Mouse (Mus musculus) retina, adult 2 months (tissue): Measurements from ENCODE around the gene Primpol.
A peak's percentile ranks its signal among the peaks of the same experiment; 100 is the strongest.

Source experiments
- DNase-seq: peaks from one replicate; pipeline ENCODE4 v3.0.0-alpha.2; 2012; ENCODE audit warnings: low read depth, low spot score

The Primpol gene

GRCm38 (mm10) chr8:46616879-46617689 is at the start of gene Primpol, which contains the start of gene Casp3:
Gene Primpol (minus strand): TSS chr8:46617212.
Gene Casp3 (plus strand): TSS chr8:46617291.
- DNase-seq = peak; percentile 88

DNA sequence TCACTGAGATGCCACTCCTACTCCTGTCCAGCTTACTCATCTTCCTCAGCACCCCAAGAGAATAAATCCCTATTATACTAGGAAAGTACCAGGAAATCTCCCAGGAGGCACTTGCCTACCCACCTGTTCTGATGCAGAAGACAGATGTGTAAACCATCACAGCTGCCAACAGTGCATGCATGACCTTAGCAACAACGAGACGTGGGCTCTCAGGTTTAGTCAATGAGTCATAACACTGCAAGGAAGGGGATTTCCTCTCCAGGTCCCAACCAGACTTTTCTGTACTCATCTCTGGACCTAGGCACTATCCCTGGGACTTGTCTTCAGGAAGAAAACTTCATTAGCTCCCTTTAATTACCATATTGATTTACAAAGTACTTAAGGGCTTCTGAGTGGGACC is 38.9 kb upstream of the Primpol start:
- no peak for DNase-seq

- DNase-seq = no peak
These were observed 34.9 kb upstream of the Primpol start for GRCm38 (mm10) chr8:46651872-46652271.

GRCm38 (mm10) chr8:46648421-46648820 is 31.4 kb upstream of the Primpol start:
- no peak for DNase-seq

GRCm38 (mm10) chr8:46641272-46641671 is 24.3 kb upstream of the Primpol start:
- DNase-seq = no peak

GRCm38 (mm10) chr8:46639852-46640251 is 22.8 kb upstream of the Primpol start:
- no peak for DNase-seq

DNA sequence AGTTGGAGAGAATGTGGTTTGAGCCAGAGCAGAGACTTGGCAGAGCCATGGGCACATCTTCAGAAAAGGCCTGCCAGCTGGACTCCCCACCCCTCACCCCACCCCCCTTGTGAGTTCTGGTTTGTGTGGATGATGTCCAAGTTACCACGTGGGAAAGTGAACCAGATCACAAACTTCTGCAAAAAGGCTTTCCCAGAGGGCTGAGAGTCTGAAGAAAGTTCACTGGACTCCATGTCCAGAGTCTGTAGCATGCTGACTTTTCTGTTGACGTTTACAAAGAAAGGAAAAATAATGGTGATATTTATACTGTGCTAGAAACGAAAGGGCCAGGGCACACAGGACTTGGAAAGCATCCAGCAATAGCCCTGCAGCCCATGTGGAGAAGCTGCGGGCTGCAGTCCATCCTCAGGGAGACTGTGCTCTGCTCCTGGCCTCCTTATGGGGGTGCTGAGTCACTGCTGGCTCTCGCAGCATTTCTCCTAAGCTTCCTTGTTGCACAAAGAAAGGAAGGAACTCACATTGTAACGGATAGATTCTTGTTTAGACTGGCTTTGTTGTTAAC is 22.1 kb upstream of the Primpol start:
- no peak for DNase-seq

GRCm38 (mm10) chr8:46630932-46631331 is 13.9 kb upstream of the Primpol start:
- DNase-seq = no peak

- DNase-seq = no peak
These were observed 13.4 kb upstream of the Primpol start for GRCm38 (mm10) chr8:46630422-46630821.

GRCm38 (mm10) chr8:46628645-46629044 is 11.6 kb upstream of the Primpol start:
- no peak for DNase-seq

DNA sequence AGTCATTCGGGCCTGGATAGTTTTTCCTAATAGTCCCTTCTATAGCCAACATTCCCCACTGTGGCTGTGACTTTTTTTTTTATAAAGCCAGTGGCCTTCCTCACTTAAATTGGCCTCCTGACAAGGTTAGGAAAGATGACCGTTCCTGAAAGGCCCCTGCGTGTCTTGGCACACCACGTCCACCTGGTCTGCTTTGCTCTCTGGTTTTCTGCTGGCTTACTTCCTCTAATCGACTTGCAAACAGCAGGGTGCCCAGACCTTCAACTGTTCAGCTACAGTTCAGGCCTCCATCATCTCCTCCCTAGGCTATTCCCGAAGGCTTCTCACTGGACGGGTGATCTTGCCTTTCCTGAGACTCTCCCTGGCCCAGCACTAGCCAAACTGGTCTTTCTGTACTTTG is 10.9 kb upstream of the Primpol start:
- no peak for DNase-seq

- DNase-seq = no peak
These were observed 9.6 kb upstream of the Primpol start for GRCm38 (mm10) chr8:46626642-46627041.

DNA sequence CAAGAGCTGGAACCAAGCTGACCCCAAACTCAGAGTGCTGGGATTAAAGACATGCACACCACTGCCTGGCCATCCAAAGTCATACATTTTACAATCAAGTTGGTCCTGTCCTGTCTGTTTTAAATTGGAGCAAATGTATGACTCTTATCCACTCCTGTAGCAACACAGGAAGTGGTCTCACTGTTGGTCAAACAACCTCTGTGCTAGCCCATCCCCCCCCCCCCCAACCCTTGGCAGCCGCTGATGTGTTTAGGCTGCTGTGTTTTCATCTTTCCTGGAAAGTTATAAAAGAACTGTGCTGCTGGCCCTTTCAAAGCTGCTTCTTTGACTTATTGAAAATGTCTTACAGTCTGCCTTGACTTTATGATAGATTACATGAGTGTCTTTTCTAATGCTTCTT is 8.2 kb upstream of the Primpol start:
- DNase-seq = no peak

GRCm38 (mm10) chr8:46622446-46623270 is 5.6 kb upstream of the Primpol start:
- no peak for DNase-seq

DNA sequence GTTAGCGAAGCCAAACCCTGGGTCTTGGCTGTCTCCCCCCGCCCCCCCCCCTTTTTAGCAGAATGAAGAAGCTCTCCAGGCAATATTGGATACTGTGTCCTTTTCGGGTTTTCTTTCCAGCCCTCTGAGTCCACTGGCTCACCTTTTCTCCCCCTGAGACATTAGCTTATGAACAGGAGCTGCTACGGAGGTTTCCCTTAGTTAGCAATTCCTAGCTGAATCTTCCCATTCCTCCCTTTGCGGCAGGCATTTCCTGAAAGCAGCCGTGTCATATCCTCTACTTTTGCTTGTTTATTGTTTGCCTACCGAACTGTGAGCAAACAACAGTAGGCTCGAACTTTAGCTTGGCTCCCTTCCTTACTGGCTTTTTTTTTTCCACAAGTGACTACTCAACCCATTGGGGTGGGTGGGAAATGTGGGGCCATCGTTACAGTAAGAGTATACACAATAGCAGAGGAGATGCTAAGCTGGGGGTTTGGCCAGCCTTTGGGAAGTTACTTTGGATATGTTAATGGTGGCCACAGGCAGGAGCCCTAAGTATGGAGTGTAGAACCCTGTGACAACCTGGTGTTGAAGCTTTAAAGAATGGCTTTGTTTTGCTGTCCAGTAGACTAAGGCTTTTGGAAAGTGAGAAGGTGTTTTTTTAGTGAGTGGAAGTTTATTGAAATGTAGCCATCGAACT is 1.8 kb upstream of the Primpol start:
- no peak for DNase-seq

DNA sequence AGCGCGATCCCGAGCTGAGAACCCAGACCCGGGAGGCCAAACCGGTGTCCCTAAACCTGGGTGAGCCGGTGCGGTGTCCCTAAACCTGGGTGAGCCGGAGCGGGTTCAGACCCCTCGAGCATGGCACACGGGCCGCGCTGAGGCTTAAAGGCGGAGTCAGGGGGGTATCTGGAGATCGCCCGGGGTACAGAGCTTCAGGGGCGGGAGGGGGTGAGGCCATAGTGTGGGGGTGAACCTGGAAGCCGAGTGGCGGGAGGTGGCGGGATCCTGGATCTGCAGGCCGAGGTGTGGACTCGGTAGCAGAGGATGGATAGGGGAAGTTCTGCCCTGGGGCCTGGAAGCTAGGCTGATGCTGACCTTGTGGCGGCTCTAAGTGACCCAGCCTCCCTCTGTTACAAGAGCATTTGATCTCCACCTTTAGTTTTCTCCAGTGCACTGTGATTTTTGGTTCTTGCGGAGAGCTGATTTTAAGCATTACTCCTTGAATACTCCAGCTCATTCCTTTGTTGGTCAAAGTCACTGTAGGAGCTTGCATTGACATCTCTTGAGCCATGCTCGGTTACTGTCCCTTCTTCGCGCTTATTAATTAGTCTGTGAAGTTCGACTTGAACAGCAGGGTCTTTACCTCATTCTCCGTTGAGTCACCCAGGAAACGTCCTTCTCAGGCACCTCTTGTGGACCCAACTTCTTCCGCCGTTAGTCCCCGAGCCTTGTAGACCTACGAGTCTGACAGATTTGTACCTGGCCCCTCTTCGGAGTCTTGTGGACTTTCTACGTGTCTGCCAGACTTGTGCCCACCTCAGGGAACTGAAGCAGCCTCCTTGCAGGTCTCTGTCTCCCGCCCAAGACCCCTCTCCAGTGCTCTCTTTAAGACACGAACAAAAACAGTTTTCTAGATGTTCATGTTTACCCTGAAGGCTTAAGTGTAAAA is 943 bp upstream of the Primpol start:
- no peak for DNase-seq

- no peak for DNase-seq
These were observed 1.1 kb downstream of the Primpol start for GRCm38 (mm10) chr8:46615936-46616335.

DNA sequence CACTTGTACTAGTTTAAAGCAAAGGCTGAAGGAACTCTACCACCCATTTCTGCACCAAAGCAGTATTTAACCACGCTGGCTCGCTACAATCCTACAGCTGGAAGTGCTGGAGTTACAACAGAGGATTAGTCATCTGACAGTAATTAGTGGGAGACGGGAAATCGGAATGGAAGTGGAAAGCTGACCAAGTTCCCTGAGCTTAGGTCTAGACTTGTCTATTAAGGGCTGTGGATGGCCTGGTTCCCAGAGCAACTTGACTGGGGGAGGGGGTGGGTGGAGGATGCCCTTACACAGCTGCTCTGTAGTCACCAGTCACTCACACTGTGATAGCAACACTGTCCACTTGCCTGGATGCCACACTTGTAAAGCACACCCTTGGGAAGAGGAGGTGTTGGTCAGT is 3.6 kb downstream of the Primpol start:
- no peak for DNase-seq

GRCm38 (mm10) chr8:46612913-46613312 is 4.1 kb downstream of the Primpol start:
- DNase-seq = no peak

- no peak for DNase-seq
These were observed 5.5 kb downstream of the Primpol start for GRCm38 (mm10) chr8:46611557-46611956.

GRCm38 (mm10) chr8:46606930-46607329 is 10.1 kb downstream of the Primpol start:
- DNase-seq = no peak
